Mouse (Mus musculus) frontal cortex, postnatal 25 days (tissue): ENCODE results near the gene Sgtb.

Experiments used
- DNase-seq, 2 experiments: peaks; one replicate each; pipeline ENCODE4 v3.0.0; 2022; ENCODE audit warnings: low spot score in 2 of 2

Sgtb gene

GRCm38 (mm10) chr13:104179176-104179888, 69.8 kb downstream of the Sgtb start:
- no peak for DNase-seq

GRCm38 (mm10) chr13:104187357-104187756, 77.8 kb downstream of the Sgtb start:
- no peak for DNase-seq
